Mouse (Mus musculus) gastrocnemius, postnatal 10 days (tissue): ENCODE measurements around the gene Lrrc40. TPM values are rescaled to one million over a fixed set of nuclear protein-coding genes. Genes with fewer than 3 reads are reported as not detected.
"Not testable (repeated sequence)": the region's sequence is repeated elsewhere in the genome, so short reads cannot be mapped to it uniquely, and the experiment has no call there.

Experiments
- DNase-seq: peaks from one replicate; pipeline ENCODE4 v3.0.0; 2021; ENCODE audit warnings: mixed read lengths
- total RNA-seq, 2 experiments: library from RNA; stranded (reverse); gene quantifications; 2 replicates each; pipeline ENCODE4 v1.2.3; 2021

The Lrrc40 gene
- total RNA-seq, 2 experiments from 2014 or later, result 10.1 to 11.3 TPM

- DNase-seq, result no peak
Measured at GRCm38 (mm10) chr3:158077828-158078227, 41.4 kb downstream of the Lrrc40 start.

GRCm38 (mm10) chr3:158091601-158092000 is 55.1 kb downstream of the Lrrc40 start:
- DNase-seq, result no peak

- no peak for DNase-seq
Measured at GRCm38 (mm10) chr3:158093919-158094318, 57.5 kb downstream of the Lrrc40 start.

GRCm38 (mm10) chr3:158102043-158102442 is 65.6 kb downstream of the Lrrc40 start:
- DNase-seq, result not testable (repeated sequence)

- not testable (repeated sequence) for DNase-seq
Measured at GRCm38 (mm10) chr3:158102530-158102929, 66.1 kb downstream of the Lrrc40 start.

- no peak for DNase-seq
Measured at GRCm38 (mm10) chr3:158103467-158103866, 67.0 kb downstream of the Lrrc40 start.

GRCm38 (mm10) chr3:158105260-158105659 is 68.8 kb downstream of the Lrrc40 start:
- DNase-seq, result no peak

Other genes starting within 250 kb of the Lrrc40 start
- gene Cth, start 111.6 kb upstream of the Lrrc40 start, total RNA-seq, result under 1 TPM; 0.61 to 0.82 TPM
- gene Ankrd13c, start 89.4 kb upstream of the Lrrc40 start, total RNA-seq, result 10 to 100 TPM; 30.0 to 36.3 TPM
- 10 to 100 TPM; 65.3 to 95.1 TPM for gene Srsf11, start within 50 bp of the Lrrc40 start, total RNA-seq